Mouse (Mus musculus) adrenal gland, postnatal 25 days (tissue): ENCODE measurements around the gene Bphl. TPM values are rescaled to one million over a fixed set of nuclear protein-coding genes. Genes with fewer than 3 reads are reported as not detected.

Experiments
- DNase-seq: peaks from one replicate; pipeline ENCODE4 v3.0.0; 2021; ENCODE audit warnings: mixed read lengths
- long read RNA-seq: library from polyadenylated mRNA; stranded (forward); transcript quantifications from one replicate; pipeline ENCODE4 v2.0.0, GENCODE M21; 2021
- total RNA-seq: library from RNA; stranded (reverse); gene quantifications from 2 replicates; pipeline ENCODE4 v1.2.3, GENCODE M21; 2021

The Bphl gene
- total RNA-seq = 89.9 and 96.6 TPM in 2 replicates
- long read RNA-seq, transcript Bphl-201 (7 exons, 1,253 nt) = major isoform, 112 of 138 reads
- long read RNA-seq, partial matches to known transcripts = 13 of 138 reads
- long read RNA-seq, other reads (novel, unspliced or antisense) = 13 of 138 reads

- DNase-seq = peak; percentile 95
These were observed at the start of gene Bphl for GRCm38 (mm10) chr13:34037172-34038055. Bphl (plus strand) TSS chr13:34037597.

GRCm38 (mm10) chr13:33989625-33990024 lies 47.8 kb upstream of the Bphl start:
- DNase-seq = no peak

GRCm38 (mm10) chr13:33995197-33995596 lies 42.2 kb upstream of the Bphl start:
- DNase-seq = peak; percentile 73

GRCm38 (mm10) chr13:34002058-34003006 lies 35.1 kb upstream of the Bphl start, which contains the start of the genes Ripk1 and Serpinb6a:
Ripk1 (plus strand) TSS chr13:34002363.
Serpinb6a (minus strand) TSS chr13:34002794.
- DNase-seq = peak; percentile 90

- DNase-seq = no peak
These were observed 34.3 kb upstream of the Bphl start for GRCm38 (mm10) chr13:34003058-34003457.

GRCm38 (mm10) chr13:34007234-34007633 lies 30.2 kb upstream of the Bphl start:
- DNase-seq = no peak

GRCm38 (mm10) chr13:34016927-34017569 lies 20.3 kb upstream of the Bphl start:
- DNase-seq = no peak

GRCm38 (mm10) chr13:34018521-34018920 lies 18.9 kb upstream of the Bphl start:
- no peak for DNase-seq

- DNase-seq = no peak
These were observed 15.4 kb upstream of the Bphl start for GRCm38 (mm10) chr13:34021998-34022397.

- DNase-seq = no peak
These were observed 5.4 kb upstream of the Bphl start for GRCm38 (mm10) chr13:34032041-34032440.

- no peak for DNase-seq
These were observed 2.0 kb upstream of the Bphl start for GRCm38 (mm10) chr13:34035424-34035823.

GRCm38 (mm10) chr13:34036726-34037125 lies 671 bp upstream of the Bphl start:
- DNase-seq = no peak

GRCm38 (mm10) chr13:34038056-34038432 lies 647 bp downstream of the Bphl start:
- DNase-seq = no peak

- DNase-seq = no peak
These were observed 1.5 kb downstream of the Bphl start for GRCm38 (mm10) chr13:34038901-34039341.

- DNase-seq = no peak
These were observed 2.7 kb downstream of the Bphl start for GRCm38 (mm10) chr13:34040091-34040490.

GRCm38 (mm10) chr13:34043716-34044393 lies 6.5 kb downstream of the Bphl start:
- DNase-seq = no peak

- no peak for DNase-seq
These were observed 8.3 kb downstream of the Bphl start for GRCm38 (mm10) chr13:34045511-34046249.

- DNase-seq = peak; percentile 75
These were observed 9.1 kb downstream of the Bphl start for GRCm38 (mm10) chr13:34046421-34047012.

- no peak for DNase-seq
These were observed 10.1 kb downstream of the Bphl start for GRCm38 (mm10) chr13:34047526-34047925.

- peak; percentile 28 for DNase-seq
These were observed 13.1 kb downstream of the Bphl start for GRCm38 (mm10) chr13:34050479-34050878.
